Mouse (Mus musculus) thymus, postnatal 36 days (tissue): ENCODE results near the gene Gm9972.

Experiments
- DNase-seq, 2 experiments: peaks; one replicate each; pipeline ENCODE4 v3.0.0; 2022; ENCODE audit warnings: mixed read lengths in 2 of 2

The Gm9972 gene

DNA sequence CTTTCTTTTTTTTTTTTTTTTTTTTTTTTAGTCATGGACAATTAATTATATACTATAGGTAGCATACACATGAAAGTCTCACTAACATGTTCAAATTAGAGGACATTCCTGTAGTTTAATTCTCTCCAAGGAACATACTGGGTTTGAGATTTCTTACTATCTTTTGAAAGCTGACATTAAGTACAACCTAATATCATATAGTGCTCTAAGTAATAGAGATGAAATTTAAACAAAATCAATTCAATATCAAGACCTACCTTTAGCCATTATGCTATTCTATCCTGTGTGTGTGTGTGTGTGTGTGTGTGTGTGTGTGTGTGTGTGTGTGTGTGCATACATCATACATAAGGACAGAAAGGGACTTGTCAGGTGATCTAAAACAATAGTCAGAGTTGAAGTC lies at the start of gene Gm9972:
Gene Gm9972, plus strand, starts transcription at position 301 of the 400 bp plus-strand sequence.
- DNase-seq, result no peak

DNA sequence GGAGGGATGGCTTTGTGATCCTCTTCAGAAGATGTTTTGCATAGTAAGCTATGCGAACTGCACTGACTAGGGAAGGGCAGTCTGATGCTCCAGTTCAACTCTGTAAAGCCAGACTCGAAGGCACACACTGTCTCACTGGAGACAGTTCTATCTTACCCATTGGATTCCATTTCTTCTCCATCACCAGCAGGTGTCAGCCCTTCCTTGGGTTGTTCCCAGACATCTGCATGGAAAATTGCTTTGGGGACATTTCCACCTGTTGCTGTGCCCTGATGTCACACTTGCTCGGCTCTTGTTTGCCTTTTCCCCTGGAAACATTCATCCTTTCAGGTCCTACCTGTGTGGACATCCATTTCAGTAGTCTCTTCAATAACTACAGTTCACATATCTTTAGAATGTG lies 36.4 kb upstream of the Gm9972 start:
- no peak for DNase-seq

DNA sequence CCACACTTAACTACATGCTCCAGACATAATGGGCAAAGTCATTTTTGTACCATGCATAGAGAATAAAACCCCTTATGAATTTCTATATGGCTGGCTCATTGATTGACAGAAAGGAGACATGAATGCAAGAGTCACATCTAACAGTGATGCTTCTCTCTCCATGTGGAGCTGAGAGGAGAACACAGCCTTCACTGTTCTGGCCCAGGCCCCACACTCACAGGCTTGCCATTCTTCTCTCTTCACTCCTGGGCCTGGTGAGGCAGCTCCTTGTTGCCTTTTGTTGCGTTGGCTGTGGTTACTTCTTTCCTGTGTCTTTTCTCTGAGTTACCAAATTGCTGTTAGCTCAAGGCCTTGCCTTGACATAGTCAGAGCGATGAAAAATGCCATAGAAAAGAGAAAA lies 23.6 kb upstream of the Gm9972 start:
- no peak for DNase-seq

DNA sequence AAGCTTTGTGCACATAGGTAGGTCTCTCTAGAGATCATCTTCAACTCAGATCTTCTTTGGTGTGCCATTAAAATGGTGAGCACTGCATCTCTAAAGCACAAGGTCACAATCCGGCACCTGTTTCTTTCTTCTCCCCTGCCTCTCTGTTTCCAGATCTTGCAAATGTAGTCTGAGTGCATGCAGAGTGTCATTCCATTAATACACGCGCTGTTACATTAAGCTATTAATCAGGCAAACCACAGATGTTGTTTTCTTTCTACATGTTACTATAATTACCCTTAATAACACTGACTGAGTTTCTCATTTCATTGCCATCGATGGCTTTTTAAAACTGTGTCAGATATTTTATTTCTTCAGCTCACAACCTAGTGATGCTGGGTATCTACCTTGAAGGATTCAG lies 22.6 kb upstream of the Gm9972 start:
- DNase-seq, result no peak

DNA sequence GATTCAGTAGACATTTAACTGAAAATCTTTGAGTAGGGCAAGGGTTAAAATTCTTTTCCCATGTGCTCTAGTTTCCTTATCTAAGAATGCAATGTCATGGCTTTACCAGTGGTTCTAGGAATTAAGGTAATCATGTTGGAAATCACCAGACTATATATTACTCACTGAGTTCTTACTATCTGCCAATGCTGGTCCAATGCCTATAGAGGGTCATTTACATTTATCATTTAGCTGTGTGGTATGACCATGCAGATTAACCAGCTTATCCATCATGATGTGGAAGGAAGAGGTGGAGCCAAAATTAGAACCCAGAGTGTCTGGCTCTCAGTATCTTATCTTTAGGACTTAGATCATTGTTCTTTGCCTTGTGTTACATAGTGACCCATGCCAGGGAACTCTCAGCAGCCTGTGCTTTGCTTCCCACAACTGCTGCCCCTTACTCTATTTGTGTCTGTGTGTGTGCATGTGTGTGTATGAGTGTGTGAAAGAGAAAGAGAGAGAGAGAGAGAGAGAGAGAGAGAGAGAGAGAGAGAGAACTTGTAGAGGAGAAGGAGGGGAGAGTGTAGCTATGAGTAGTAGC lies 12.3 kb upstream of the Gm9972 start:
- DNase-seq, result no peak

DNA sequence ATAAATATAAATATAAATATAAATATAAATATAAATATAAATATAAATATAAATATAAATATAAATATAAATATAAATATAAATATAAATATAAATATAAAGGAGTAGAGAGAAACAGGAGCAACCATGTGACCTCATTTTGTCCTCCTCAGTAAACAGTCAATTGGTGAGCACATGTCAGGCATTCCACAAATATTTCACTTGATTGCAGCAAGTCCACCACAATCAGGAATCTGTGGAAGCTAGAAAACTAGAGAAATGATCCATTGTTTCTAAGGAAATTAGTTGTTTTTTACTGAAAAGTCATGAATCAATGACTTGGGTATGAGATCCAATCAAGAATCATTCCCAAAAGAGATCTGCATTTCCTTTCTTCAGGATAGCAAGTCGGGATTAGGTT lies 5.7 kb upstream of the Gm9972 start:
- no peak for DNase-seq

DNA sequence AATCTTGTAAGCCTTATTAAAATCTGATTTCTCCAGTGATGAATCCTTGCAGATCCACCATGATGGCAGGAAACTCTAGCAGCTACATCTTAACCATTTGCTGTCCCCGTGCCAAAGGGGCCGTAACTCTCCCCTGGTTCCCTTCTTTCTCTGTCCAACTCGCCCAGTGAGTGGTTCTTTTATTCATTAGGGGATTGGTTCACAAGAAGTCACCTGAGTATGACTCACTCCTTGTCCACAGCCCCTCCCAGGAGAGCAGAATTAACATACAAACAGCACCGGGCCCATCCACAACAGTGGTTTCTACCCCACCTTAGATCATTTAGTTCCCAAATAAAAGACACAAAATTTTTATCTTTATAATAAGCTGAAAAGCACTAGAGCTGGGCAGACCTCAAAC lies 3.4 kb upstream of the Gm9972 start:
- no peak for DNase-seq

DNA sequence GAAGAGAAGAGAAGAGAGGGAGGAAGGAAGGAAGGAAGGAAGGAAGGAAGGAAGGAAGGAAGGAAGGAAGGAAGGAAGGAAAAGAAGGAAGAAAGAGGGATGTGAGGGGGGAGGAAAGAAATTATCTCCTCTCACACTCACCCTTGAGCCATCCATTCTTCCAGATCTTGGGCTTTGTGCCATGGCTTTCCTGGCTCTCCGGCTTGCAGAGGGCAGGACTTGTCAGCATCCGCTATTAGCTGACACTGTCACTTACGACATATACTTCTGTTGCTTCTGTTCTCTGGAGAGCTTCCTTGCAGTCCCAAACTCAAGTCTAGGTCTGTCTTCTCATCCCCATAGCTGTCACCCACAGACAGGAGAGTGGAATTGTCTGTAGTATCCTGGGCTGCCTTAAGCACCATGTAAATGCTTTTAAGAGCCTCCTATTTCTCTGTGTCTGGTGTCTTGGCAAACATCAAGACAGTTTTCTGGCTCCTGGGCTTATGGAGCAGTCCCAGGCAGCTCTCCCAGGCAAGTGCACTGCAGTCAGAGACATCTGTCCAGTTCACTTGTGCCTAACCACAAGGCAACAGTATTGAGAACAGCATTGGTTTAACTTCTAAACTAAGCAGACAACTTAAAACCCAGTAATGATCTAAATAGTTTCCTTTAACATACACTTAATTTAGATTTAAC lies 10.5 kb downstream of the Gm9972 start:
- DNase-seq, result no peak

DNA sequence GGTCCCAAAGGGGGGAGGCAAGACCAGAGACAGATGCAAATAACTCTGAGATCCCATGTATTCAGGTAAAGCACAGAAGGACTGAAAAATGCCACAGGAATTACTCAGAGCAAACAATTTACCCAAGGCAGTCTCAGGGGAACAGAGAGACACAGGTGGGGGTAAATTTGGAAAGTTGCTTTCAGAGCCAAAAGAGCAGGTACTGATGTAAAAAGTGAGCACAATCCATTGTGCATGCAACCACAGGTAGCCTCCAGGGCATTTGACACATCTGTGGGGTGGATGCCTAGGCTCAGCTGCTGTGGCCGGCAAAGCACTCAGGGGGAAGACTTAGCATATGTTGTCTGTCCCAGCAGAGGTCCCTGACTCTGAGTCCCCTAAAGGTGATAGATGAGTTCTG lies 13.8 kb downstream of the Gm9972 start:
- no peak for DNase-seq

DNA sequence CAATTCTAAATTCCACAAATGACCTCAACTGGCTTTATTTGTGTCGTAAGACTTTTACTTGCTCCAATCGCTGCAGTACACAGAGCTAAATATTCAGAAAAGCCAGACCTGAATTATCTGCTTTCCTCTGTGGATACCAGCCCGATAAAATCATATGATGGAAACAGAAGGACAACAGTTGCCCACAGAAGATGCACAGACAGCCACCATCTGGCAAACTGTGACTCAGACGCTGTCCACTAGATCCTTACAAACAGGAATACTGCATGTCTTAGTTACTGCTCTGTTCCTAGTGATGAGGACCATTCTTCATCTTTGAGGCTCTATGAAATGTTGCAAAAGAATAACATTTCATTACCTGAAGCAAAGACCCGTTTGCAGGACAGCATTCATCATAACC lies 19.4 kb downstream of the Gm9972 start:
- DNase-seq, result no peak

DNA sequence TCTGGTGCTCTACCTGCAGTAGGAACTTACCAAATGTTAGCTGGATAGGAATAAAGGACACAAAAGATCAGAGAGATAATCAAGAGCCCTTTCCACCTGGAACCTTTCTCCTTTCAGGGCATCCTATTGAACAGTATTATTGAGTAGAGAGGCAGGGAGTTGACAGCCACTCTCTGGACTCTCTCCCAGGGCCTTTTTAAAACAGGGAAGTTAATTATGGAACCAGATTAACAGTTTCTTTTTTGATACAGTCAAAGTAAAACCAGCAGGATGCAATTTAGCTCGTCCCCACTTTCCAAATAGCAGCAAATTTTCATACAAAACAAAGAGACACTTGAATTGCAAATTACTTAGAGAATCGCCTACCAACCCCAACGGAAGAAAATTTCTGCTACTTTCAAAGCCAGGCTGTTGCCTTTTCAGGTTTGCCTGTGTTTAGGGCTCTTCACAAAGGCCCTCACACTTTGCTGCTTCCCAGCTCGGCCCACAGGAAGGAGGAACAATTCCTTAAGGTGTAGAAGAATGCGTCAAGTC lies 24.0 kb downstream of the Gm9972 start:
- DNase-seq, result no peak

DNA sequence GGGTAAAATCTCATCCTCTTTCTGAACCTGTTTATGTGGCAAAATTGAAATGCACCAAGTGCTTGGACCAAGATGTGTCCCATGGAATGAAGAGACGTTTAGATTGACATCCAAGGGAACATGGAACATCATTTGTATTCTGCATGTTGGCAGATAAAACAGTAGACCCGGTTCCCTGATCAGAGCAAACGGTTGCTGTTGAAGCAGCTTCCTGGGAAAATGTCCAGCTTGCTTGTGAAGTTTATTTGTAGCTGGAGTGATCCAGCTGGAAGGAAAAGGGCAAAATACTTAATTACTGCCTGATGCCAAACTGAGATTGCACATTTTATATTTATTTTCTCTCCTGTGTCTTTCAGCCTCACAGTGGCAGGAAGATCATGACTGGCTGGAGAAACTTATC lies 26.7 kb downstream of the Gm9972 start:
- DNase-seq, result no peak

DNA sequence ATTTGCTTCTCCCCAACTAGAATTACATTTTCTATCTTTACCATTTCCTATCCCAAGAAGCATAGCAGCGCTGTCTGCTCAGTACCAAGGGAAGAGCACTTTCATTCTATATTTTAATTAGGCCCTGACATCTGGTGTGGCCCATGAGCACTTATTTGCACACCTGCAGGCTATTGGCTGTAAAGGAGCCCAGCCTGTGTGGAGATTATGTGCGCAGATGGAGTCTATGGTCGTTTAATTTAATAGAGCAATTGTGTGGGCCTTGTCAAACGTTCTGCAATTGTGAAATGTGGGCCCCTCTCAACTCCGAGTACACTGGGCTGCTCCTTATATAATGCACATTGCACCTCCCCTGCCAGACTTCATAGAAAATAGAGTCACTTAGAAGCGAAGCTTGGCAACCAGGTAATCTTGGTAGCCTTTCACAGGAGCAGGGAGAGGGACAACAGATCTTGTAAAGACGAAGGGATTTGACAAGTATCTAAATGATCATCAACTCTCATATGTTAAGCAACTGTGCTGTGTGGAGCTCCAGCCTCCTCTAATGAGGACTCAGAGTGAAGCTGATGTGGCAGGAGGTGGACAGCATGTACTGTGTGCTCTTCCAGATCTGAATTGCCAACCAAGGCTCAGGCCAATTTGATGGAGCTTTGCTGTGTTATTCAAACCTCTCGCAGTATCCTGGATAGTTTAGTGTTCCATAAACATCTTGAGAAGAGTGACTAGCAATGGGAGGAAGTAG lies 50.9 kb downstream of the Gm9972 start:
- DNase-seq, result no peak
